Mouse (Mus musculus) kidney, embryonic 14.5 days (tissue): ENCODE results near the gene Grm4. TPM values are rescaled to one million over a fixed set of nuclear protein-coding genes. Genes with fewer than 3 reads are reported as not detected.

ENCODE experiments used
- ATAC-seq: fragments of 200-750 bp; cut with Nextera tagmentation; 2 replicates; pipeline ENCODE4 v1.8.0; 2017; ENCODE audit warnings: moderate number of reproducible peaks, mild to moderate bottlenecking, moderate TSS enrichment, moderate library complexity; ENCODE audit not compliant: low FRiP score, low TSS enrichment
- H3K27ac ChIP-seq: fragments of 300-500 bp; sonication (generic); 2 replicates; pipeline ENCODE4 v1.5.1; 2014; ENCODE audit warnings: low read depth, mild to moderate bottlenecking, low read length, moderate library complexity, mixed read lengths
- H3K27me3 ChIP-seq: fragments of 300-500 bp; sonication (generic); 2 replicates; pipeline ENCODE4 v1.6.1; 2014; ENCODE audit warnings: mild to moderate bottlenecking, low read length; ENCODE audit not compliant: control insufficient read depth, insufficient read depth
- H3K36me3 ChIP-seq: fragments of 300-500 bp; sonication (generic); 2 replicates; pipeline ENCODE4 v1.6.1; 2014; ENCODE audit warnings: low read length, mixed read lengths; ENCODE audit not compliant: control insufficient read depth, insufficient read depth
- H3K4me1 ChIP-seq: fragments of 300-500 bp; sonication (generic); 2 replicates; pipeline ENCODE4 v1.6.1; 2014; ENCODE audit warnings: low read length, mixed read lengths; ENCODE audit not compliant: control insufficient read depth, insufficient read depth
- H3K4me2 ChIP-seq: fragments of 300-500 bp; sonication (generic); replicated peaks from 2 replicates; pipeline ENCODE4 v1.6.1; 2014; ENCODE audit warnings: low read depth, mild to moderate bottlenecking, low read length
- H3K4me3 ChIP-seq: fragments of 300-500 bp; sonication (generic); 2 replicates; pipeline ENCODE4 v1.5.1; 2014; ENCODE audit warnings: mild to moderate bottlenecking, low read length
- H3K9ac ChIP-seq: fragments of 300-500 bp; sonication (generic); 2 replicates; pipeline ENCODE4 v1.6.1; 2014; ENCODE audit warnings: low read depth, mild to moderate bottlenecking, low read length, moderate library complexity
- H3K9me3 ChIP-seq: fragments of 300-500 bp; sonication (generic); 2 replicates; pipeline ENCODE4 v1.6.1; 2016; ENCODE audit warnings: low read length; ENCODE audit not compliant: control insufficient read depth
- WGBS: fragments of 180-500 bp; shearing (Covaris S2); extraction: QIAGEN DNeasy Blood & Tissue Kit; methylation state at CpG from one replicate; pipeline ENCODE4 v1.1.7; 2014; 5-methylcytosine and 5-hydroxymethylcytosine counted together
- polyA plus RNA-seq: library from polyadenylated mRNA; unstranded; fragments of >200 nt; fragmentation: Nextera tagmentation; extraction: Ambion mirVana; gene quantifications from 2 replicates; pipeline ENCODE4 v1.2.1, GENCODE M21; 2014

Grm4 gene
- polyA plus RNA-seq, 1 experiment from 2014 or later, result 1.6 TPM

GRCm38 (mm10) chr17:27455012-27455784 lies 66.0 kb downstream of the Grm4 start:
- H3K4me3 ChIP-seq, result no peak overlapping the region
- H3K9me3 ChIP-seq, result no peaks in the 10 kb centered on the region
- peaks cover 5% of the 10 kb centered on the region; the same call in 1 of the 2 replicates for H3K27me3 ChIP-seq
- no peaks in the 10 kb centered on the region for H3K36me3 ChIP-seq
- H3K4me1 ChIP-seq, result no peaks in the 10 kb centered on the region
- no peak for ATAC-seq
- H3K27ac ChIP-seq, result no peak overlapping the region
- H3K4me2 ChIP-seq, result no peak overlapping the region
- no peak overlapping the region for H3K9ac ChIP-seq
- WGBS, result 74% methylated on average over 9 of the region's 9 CpGs

GRCm38 (mm10) chr17:27454396-27454795 lies 66.8 kb downstream of the Grm4 start:
- no peak for ATAC-seq
- WGBS, result 88% methylated on average over 11 of the region's 11 CpGs
- H3K4me1 ChIP-seq, result no peaks in the 10 kb centered on the region

GRCm38 (mm10) chr17:27453045-27453444 lies 68.2 kb downstream of the Grm4 start:
- no peak for ATAC-seq
- no peak overlapping the region for H3K27ac ChIP-seq
- 82% methylated on average over 8 of the region's 8 CpGs for WGBS
- H3K4me2 ChIP-seq, result no peak overlapping the region
- no peaks in the 10 kb centered on the region for H3K9me3 ChIP-seq
- H3K9ac ChIP-seq, result no peak overlapping the region
- H3K27me3 ChIP-seq, result peaks cover 2% of the 10 kb centered on the region; the same call in 1 of the 2 replicates
- no peaks in the 10 kb centered on the region for H3K4me1 ChIP-seq
- H3K36me3 ChIP-seq, result no peaks in the 10 kb centered on the region
- no peak overlapping the region for H3K4me3 ChIP-seq

More at GRCm38 (mm10) chr17:27454396-27454795, 66.8 kb downstream of the Grm4 start:
- H3K36me3 ChIP-seq, result no peaks in the 10 kb centered on the region
- H3K9me3 ChIP-seq, result no peaks in the 10 kb centered on the region
- no peak overlapping the region for H3K4me2 ChIP-seq
- H3K9ac ChIP-seq, result no peak overlapping the region
- H3K27ac ChIP-seq, result no peak overlapping the region
- peaks cover 5% of the 10 kb centered on the region; the same call in 1 of the 2 replicates for H3K27me3 ChIP-seq
- H3K4me3 ChIP-seq, result no peak overlapping the region

- H3K27me3 ChIP-seq, result no peaks in the 10 kb centered on the region; the same call in none of the 2 replicates
- H3K4me1 ChIP-seq, result no peaks in the 10 kb centered on the region
- ATAC-seq, result no peak
- H3K4me2 ChIP-seq, result no peak overlapping the region
- H3K36me3 ChIP-seq, result no peaks in the 10 kb centered on the region
- no peaks in the 10 kb centered on the region for H3K9me3 ChIP-seq
- WGBS, result 31% methylated on average over 9 of the region's 9 CpGs
- H3K27ac ChIP-seq, result no peak overlapping the region
- no peak overlapping the region for H3K4me3 ChIP-seq
- no peak overlapping the region for H3K9ac ChIP-seq
Observed at GRCm38 (mm10) chr17:27451787-27452186, 69.4 kb downstream of the Grm4 start.

- no peak overlapping the region for H3K4me3 ChIP-seq
- no peak overlapping the region for H3K4me2 ChIP-seq
- 86% methylated on average over 14 of the region's 14 CpGs for WGBS
Observed at GRCm38 (mm10) chr17:27451216-27451615, 70.0 kb downstream of the Grm4 start.

GRCm38 (mm10) chr17:27449757-27450330 lies 71.4 kb downstream of the Grm4 start:
- no peaks in the 10 kb centered on the region for H3K36me3 ChIP-seq
- no peaks in the 10 kb centered on the region for H3K9me3 ChIP-seq
- 84% methylated on average over 14 of the region's 14 CpGs for WGBS
- H3K4me3 ChIP-seq, result no peak overlapping the region
- H3K4me1 ChIP-seq, result peaks cover 7% of the 10 kb centered on the region; the same call in 1 of the 2 replicates
- H3K9ac ChIP-seq, result no peak overlapping the region
- no peak overlapping the region for H3K27ac ChIP-seq
- no peak overlapping the region for H3K4me2 ChIP-seq
- no peak for ATAC-seq
- H3K27me3 ChIP-seq, result no peaks in the 10 kb centered on the region; the same call in none of the 2 replicates

More at GRCm38 (mm10) chr17:27451216-27451615, 70.0 kb downstream of the Grm4 start:
- no peaks in the 10 kb centered on the region for H3K36me3 ChIP-seq
- H3K9me3 ChIP-seq, result no peaks in the 10 kb centered on the region
- no peak for ATAC-seq
- H3K9ac ChIP-seq, result no peak overlapping the region
- no peaks in the 10 kb centered on the region for H3K4me1 ChIP-seq
- no peaks in the 10 kb centered on the region; the same call in none of the 2 replicates for H3K27me3 ChIP-seq
- no peak overlapping the region for H3K27ac ChIP-seq

- H3K36me3 ChIP-seq, result no peaks in the 10 kb centered on the region
- H3K9me3 ChIP-seq, result no peaks in the 10 kb centered on the region
- WGBS, result 79% methylated on average over 6 of the region's 6 CpGs
- no peak overlapping the region for H3K4me3 ChIP-seq
- no peak for ATAC-seq
- no peaks in the 10 kb centered on the region; the same call in 1 of the 2 replicates for H3K27me3 ChIP-seq
- H3K27ac ChIP-seq, result no peak overlapping the region
- peaks cover 7% of the 10 kb centered on the region; the same call in 1 of the 2 replicates for H3K4me1 ChIP-seq
- no peak overlapping the region for H3K4me2 ChIP-seq
- no peak overlapping the region for H3K9ac ChIP-seq
Observed at GRCm38 (mm10) chr17:27448749-27449148, 72.5 kb downstream of the Grm4 start.

GRCm38 (mm10) chr17:27445364-27446075 lies 75.7 kb downstream of the Grm4 start:
- H3K9me3 ChIP-seq, result no peaks in the 10 kb centered on the region
- H3K27me3 ChIP-seq, result no peaks in the 10 kb centered on the region; the same call in 1 of the 2 replicates
- WGBS, result 20% methylated on average over 17 of the region's 17 CpGs
- no peak overlapping the region for H3K9ac ChIP-seq
- H3K36me3 ChIP-seq, result no peaks in the 10 kb centered on the region
- no peak overlapping the region for H3K27ac ChIP-seq
- peak; percentile 74 for ATAC-seq
- H3K4me1 ChIP-seq, result peaks cover 7% of the 10 kb centered on the region; the same call in 1 of the 2 replicates
- H3K4me2 ChIP-seq, result 0 out of 2 replicates have a peak overlapping the region, but pooled peaks have one; percentile 6
- no peak overlapping the region for H3K4me3 ChIP-seq
